Mouse (Mus musculus) 416B (cell line): ENCODE measurements around the gene Prmt3.

Experiments
- DNase-seq: peaks from one replicate; pipeline ENCODE4 v3.0.0; 2011; ENCODE audit warnings: low read depth

Prmt3 gene

GRCm38 (mm10) chr7:49778114-49778901, at the start of gene Prmt3:
TSS of gene Prmt3 (plus strand) at chr7:49778346.
- DNase-seq = peak; percentile 95

DNA sequence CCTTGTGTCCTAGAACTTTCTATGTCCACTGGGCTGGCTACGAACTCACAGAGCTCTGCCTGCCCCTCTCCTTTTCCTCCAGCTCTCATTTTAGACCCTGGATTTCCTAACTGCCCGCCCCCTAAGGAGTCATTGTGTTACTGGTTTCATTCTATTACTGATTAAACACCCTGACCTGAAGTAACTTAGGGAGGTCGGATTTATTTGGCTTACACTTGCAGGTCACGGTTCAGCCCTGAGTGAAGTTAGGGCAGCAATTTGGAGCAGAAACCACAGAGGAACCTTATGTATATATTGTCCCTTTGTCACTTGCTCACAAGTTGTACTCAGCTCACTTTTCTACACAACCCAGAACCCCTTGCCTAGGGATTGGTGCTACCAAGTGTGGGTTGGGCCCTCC, 43.8 kb upstream of the Prmt3 start:
- DNase-seq = no peak

DNA sequence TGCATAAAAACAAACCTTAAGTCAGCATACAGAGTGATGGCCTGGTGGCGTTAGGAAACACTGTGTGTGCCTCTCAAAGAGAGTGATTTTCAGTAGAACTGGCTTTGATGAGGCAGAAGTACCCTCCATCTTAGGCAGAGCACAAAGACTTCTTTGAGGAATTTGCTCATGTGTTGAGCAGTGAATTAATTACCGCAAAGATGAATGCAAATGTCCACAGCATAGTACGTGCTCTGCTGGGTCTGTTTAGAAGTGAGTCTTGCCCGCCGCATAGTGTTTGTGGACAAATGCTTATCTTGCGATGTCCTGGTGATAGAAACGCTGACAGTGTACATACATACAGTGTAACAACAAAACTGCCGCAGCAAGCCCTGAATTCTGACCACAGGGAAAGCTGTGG, 38.7 kb upstream of the Prmt3 start:
- no peak for DNase-seq

- peak; percentile 27 for DNase-seq
These were observed 36.7 kb upstream of the Prmt3 start for GRCm38 (mm10) chr7:49741474-49741873.

- no peak for DNase-seq
These were observed 36.2 kb upstream of the Prmt3 start for GRCm38 (mm10) chr7:49741923-49742322.

- DNase-seq = peak; percentile 67
These were observed 27.0 kb upstream of the Prmt3 start for GRCm38 (mm10) chr7:49751148-49751547.

DNA sequence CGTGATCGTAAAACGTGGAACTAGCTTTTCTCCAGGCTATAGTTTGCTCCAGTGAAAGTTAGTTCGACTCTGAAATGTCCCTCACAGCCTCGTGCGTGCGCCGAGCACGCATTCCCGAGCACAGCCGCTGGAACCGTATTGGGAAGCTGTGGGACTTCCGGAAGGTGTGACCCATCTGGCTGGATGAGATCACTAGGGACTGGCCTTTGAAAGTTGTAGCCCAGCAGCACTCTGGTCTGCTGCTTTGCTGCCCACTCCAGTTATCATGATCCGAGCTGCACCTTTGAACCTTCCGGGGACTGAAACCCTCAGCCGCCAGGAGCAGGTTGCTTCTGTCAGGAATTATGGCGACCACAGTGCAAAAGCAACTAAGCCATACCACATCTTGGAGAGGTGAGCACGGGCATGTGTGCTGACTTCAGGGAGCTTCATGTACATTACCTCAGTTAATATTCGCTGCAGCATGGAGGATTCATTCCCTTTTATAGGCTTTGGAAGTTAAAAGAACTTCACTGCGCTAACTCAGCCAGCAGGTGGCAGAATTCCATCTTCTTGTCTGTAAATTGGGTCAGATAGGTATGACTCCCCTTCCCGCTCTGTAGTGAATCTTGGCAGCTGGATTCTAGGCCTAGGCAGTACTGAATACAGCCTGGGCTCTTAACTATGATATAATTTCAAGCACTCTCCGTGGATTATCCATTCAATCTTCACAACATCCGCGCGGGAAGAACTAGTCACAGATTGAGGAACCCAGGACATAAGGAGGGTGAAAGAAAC, 25.2 kb upstream of the Prmt3 start:
- DNase-seq = peak; percentile 79

- DNase-seq = peak; percentile 61
These were observed 23.4 kb upstream of the Prmt3 start for GRCm38 (mm10) chr7:49754767-49755166.

- peak; percentile 65 for DNase-seq
These were observed 19.1 kb upstream of the Prmt3 start, which contains the start of gene Htatip2 for GRCm38 (mm10) chr7:49758934-49759571. TSS of gene Htatip2 (plus strand) at chr7:49759115.

- DNase-seq = peak; percentile 88
These were observed 15.5 kb upstream of the Prmt3 start for GRCm38 (mm10) chr7:49762605-49763004.

DNA sequence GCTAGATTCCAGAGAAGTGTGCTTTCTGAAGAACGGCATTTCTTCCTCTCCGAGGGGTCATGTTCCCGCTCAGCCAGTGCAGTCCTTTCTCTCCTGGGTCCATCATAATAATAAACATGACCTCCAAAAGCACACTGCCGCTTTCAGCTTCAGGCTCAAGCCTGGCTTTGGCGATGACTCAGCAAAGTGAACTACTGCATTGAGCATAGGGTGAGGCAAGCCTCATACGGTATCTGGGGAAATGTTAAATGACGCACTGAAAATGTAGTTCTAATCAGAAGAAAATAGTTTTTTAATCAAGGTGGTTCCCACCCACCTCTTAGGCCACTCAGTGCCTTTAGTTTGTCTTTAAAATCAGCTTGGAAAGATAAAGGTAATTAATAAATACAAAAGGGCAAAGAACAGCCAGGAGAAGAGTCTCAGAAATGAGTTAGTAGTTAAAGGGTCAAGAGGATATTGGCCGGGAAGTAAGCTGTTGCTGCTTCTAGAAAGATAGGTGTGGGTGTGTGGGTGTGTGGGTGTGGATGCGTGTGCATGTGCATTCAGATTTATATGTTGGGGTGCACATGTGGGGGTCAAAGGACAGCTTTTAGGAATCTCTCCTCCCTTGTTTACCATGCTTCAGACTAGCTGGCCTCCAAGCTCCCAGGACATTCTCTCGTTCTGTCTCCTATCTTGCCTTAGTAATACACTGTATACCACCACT, 14.0 kb upstream of the Prmt3 start:
- DNase-seq = peak; percentile 61

- no peak for DNase-seq
These were observed 12.0 kb upstream of the Prmt3 start for GRCm38 (mm10) chr7:49766166-49766565.

- DNase-seq = no peak
These were observed 9.6 kb upstream of the Prmt3 start for GRCm38 (mm10) chr7:49768509-49768908.

- no peak for DNase-seq
These were observed 3.8 kb upstream of the Prmt3 start for GRCm38 (mm10) chr7:49774396-49774795.

DNA sequence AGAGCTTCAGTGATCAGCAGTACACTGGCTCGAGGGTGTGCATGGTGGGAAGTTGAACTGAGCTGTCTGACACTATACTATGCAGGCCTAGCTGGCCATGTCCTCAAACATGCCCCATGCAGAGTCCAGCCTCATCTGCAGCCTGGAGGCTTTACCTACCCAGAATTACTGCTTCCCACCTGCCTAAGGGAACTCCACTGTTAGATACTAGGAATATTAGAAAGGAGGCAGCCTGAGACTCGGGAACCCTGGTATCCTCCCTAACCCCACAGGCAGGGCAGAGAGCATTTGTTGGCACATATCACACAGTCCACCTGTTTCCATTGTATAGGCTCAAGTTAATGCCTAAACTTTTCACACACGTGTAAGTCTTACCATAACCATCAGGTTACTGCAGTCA, 561 bp upstream of the Prmt3 start:
- no peak for DNase-seq

GRCm38 (mm10) chr7:49778904-49779615, 914 bp downstream of the Prmt3 start:
- DNase-seq = peak; percentile 61

GRCm38 (mm10) chr7:49783017-49783416, 4.9 kb downstream of the Prmt3 start:
- no peak for DNase-seq

GRCm38 (mm10) chr7:49785141-49785540, 7.0 kb downstream of the Prmt3 start:
- no peak for DNase-seq

DNA sequence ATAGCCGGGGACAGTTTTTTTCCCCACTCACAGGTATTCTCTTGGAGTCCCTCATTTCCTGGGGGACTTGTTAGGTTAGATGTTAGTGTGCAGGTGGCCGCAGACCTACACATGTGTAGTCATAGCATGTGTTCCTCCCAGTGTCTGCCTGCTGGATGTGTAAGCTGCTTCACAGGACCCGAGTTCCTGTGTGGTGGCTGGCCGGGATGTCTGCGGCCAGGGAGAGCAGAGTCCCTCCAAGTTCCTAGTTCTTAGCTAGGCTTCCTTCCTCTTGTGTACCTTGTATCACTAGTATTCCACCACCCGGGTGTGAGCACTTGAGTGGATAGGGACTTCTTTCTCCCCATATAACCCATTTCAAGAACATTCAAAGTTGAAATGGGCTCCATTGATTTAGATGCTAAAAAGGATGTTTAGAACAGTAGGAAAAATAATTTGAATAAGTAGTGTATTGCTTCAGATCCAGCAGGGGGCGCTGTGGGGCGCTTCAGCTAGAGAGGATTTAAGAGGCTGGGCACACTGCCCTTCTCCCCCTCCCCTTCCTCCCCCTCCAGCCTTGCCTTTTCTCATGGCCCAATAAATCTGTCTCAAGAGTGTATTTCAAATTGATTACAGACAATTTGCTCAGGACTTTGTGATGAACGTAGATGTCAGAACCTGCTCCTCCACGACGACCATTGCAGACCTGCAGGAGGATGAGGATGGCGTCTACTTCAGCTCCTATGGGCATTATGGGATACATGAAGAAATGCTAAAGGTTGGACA, 8.7 kb downstream of the Prmt3 start:
- peak; percentile 80 for DNase-seq

DNA sequence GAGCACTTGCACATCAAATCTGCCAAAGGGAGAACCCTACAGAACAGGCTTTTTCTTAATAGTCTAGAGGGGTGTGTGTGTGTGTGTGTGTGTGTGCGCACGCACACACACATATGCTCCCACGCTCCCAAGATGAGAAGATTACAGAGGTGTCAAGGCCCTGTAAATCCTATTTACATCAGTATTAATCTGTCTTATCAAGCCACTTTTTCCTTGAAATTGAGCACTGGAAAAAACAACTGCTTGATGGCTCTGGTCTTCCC, 9.2 kb downstream of the Prmt3 start:
- no peak for DNase-seq

DNA sequence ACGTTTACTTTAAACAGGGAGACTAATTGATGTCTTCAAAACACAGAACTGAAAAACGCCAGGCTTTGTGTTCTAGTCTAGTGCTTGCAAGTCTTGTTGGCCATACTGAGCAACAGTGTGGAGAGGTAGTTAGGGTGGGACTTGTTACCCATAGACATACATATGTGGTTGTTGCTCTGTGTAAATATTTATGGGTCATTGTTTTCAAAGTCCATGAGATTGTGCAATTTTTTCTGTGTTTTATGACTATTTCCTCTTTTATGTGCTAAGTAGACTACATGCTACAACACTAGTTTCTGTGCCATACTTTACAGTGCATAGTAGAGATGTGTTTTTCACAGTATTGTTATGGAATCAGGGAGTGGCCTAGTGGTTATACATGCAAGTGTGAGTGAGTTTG, 16.2 kb downstream of the Prmt3 start:
- DNase-seq = no peak
